Mouse (Mus musculus): ENCODE measurements around the gene Hspe1. TPM values are rescaled to one million over a fixed set of nuclear protein-coding genes. Genes with fewer than 3 reads are reported as not detected.

Hspe1 gene
- polyA plus RNA-seq, 1 experiment = 735 TPM

DNA sequence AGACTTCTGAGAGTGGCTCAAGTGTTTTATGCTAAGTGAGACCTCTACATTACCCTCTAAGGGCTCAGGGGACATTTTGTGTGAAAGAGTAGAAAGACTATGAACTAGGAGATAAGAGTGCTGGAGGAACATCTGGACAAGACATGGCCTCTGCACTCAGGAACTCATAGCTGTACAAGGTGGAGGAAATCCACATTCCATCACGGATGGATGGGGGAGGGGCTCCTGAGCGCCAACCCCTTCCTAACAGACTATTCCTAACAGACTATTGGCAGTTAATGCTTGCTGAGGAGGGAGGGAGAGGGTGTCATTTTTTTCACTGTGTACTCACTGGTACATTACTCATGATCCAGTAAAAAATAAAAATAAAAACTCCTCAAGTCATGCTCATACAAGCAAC is 13.2 kb upstream of the Hspe1 start:
- Histone ChIP-seq H3K4me3 (ENCODE audit: insufficient read depth, low read depth, low read length) (no peak overlapping the region), H3K4me1 (ENCODE audit: control insufficient read depth, insufficient read depth, insufficient read length, low read length) (no peaks in the 10 kb centered on the region), H3K27ac (replicated peaks; ENCODE audit: low read depth, low read length) (no peak overlapping the region)

DNA sequence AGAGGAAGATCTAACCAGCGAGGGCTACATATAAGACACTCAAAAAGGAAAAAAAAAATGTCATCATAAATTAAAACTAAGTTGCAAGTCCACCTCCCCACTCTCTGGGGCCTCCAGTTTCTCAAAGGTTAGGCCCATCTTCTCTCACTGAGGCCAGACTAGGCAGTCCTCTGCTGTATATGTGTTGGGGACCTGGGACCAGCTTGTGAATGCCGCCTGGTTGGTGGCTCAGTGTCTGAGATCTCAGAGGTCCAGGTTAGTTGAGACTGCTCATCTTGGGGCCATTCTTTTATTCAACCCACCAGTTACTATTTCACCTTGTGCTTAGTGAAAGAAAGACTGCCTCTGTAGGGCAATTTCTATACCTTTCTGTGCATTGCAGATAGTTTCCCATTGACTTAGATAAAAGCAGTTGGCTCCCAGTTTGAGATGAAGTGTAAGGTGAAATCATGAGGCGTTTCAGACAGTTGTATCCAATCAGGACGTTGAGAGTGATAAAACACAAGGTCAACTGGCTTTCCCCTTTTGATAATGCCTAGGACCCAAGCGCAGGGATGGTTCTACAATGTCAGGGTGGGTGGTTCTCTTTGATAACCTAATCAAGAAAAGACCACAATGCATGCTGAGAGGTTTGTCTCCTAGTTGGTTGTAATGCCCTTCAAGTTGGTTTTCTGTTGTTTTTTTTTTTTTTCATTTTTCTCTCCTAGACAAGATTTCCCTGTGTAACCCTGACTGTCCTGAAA is 12.1 kb upstream of the Hspe1 start:
- H3K4me3 ChIP-seq (ENCODE audit: insufficient read depth, low read depth, low read length) = no peak overlapping the region
- H3K4me1 ChIP-seq (ENCODE audit: control insufficient read depth, insufficient read depth, insufficient read length, low read length) = no peaks in the 10 kb centered on the region
- no peak overlapping the region for H3K27ac ChIP-seq (replicated peaks; ENCODE audit: low read depth, low read length)

- Histone ChIP-seq H3K27ac (replicated peaks; ENCODE audit: low read depth, low read length) (no peak overlapping the region), H3K4me1 (ENCODE audit: control insufficient read depth, insufficient read depth, insufficient read length, low read length) (no peaks in the 10 kb centered on the region), H3K4me3 (ENCODE audit: insufficient read depth, low read depth, low read length) (no peak overlapping the region)
These were observed 11.6 kb upstream of the Hspe1 start for GRCm38 (mm10) chr1:55076395-55076743.

DNA sequence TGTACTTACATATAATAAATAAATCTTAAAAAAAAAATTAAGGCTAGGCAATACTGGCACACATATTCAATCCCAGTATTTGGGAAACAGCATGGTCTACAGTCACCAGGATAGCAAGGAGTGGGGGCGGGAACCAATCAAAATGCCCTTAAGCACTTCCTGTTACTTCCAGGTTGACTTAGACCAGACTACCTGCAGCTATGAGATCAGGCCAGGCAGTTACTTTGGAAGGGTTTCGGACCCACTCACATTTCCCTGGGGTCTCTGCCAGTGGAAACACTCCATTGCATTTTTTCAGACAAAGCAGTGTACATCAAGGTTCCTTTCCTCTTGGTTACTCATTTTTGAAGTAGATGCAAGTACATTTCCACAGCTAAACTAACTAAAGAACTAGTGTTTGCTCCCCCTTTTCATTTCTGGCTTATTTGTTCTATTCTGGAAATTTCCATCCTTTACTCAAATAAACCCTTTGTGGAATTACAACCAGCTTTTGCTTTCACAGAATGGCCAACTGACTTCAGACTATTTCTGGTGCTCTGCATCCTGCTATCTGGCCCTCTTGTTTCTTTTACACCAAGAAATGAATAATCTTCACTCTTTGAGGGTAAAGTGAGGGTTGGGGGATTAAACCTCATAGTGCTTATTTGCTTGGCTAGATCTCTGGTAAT is 10.9 kb upstream of the Hspe1 start:
- Histone ChIP-seq H3K4me3 (ENCODE audit: insufficient read depth, low read depth, low read length) (no peak overlapping the region), H3K27ac (replicated peaks; ENCODE audit: low read depth, low read length) (no peak overlapping the region)

GRCm38 (mm10) chr1:55079677-55080076 is 8.3 kb upstream of the Hspe1 start:
- Histone ChIP-seq H3K4me3 (ENCODE audit: insufficient read depth, low read depth, low read length) (no peak overlapping the region), H3K4me1 (ENCODE audit: control insufficient read depth, insufficient read depth, insufficient read length, low read length) (no peaks in the 10 kb centered on the region), H3K27ac (replicated peaks; ENCODE audit: low read depth, low read length) (0 out of 2 replicates have a peak overlapping the region, but pooled peaks have one; percentile 2)

More for the DNA sequence above, 10.9 kb upstream of the Hspe1 start:
- H3K4me1 ChIP-seq (ENCODE audit: control insufficient read depth, insufficient read depth, insufficient read length, low read length) = no peaks in the 10 kb centered on the region

DNA sequence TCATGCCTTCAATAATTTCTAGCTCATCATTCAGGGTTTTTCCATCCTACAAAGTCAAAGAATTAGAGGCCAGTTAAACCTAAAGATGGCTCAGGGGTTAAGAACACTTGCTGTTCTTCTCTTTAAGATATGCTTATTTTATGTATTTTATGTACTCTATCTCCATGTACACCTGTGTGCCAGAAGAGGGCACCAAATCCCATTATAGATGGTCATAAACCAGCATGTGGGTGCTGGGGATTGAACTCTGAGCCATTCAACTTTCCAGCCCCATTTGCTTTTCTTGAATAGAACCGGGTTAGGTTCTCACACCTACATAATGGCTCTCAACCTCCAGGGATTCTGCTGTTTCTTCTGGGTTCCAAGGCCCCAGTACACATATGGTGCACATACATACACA is 5.8 kb upstream of the Hspe1 start:
- no peak overlapping the region for H3K27ac ChIP-seq (replicated peaks; ENCODE audit: low read depth, low read length)
- no peak overlapping the region for H3K4me3 ChIP-seq (ENCODE audit: insufficient read depth, low read depth, low read length)
- H3K4me1 ChIP-seq (ENCODE audit: control insufficient read depth, insufficient read depth, insufficient read length, low read length) = no peaks in the 10 kb centered on the region

- Histone ChIP-seq H3K4me1 (ENCODE audit: control insufficient read depth, insufficient read depth, insufficient read length, low read length) (no peaks in the 10 kb centered on the region), H3K27ac (replicated peaks; ENCODE audit: low read depth, low read length) (no peak overlapping the region), H3K4me3 (ENCODE audit: insufficient read depth, low read depth, low read length) (no peak overlapping the region; the same call in 1 of the 2 replicates)
These were observed 2.1 kb upstream of the Hspe1 start for GRCm38 (mm10) chr1:55085781-55086366.

GRCm38 (mm10) chr1:55086868-55087400 is 998 bp upstream of the Hspe1 start:
- Histone ChIP-seq H3K27ac (replicated peaks; ENCODE audit: low read depth, low read length) (peak overlapping the region; percentile 96), H3K4me1 (ENCODE audit: control insufficient read depth, insufficient read depth, insufficient read length, low read length) (peaks cover 3% of the 10 kb centered on the region; the same call in 1 of the 2 replicates), H3K4me3 (ENCODE audit: insufficient read depth, low read depth, low read length) (peak overlapping the region; percentile 94)

- peak overlapping the region; percentile 96 for H3K27ac ChIP-seq (replicated peaks; ENCODE audit: low read depth, low read length)
- peak overlapping the region; percentile 94 for H3K4me3 ChIP-seq (ENCODE audit: insufficient read depth, low read depth, low read length)
- peaks cover 3% of the 10 kb centered on the region; the same call in 1 of the 2 replicates for H3K4me1 ChIP-seq (ENCODE audit: control insufficient read depth, insufficient read depth, insufficient read length, low read length)
These were observed 479 bp upstream of the Hspe1 start for GRCm38 (mm10) chr1:55087401-55087904.

GRCm38 (mm10) chr1:55088611-55089497 is 922 bp downstream of the Hspe1 start:
- Histone ChIP-seq H3K4me1 (ENCODE audit: control insufficient read depth, insufficient read depth, insufficient read length, low read length) (peaks cover 3% of the 10 kb centered on the region; the same call in 1 of the 2 replicates), H3K27ac (replicated peaks; ENCODE audit: low read depth, low read length) (peak overlapping the region; percentile 94), H3K4me3 (ENCODE audit: insufficient read depth, low read depth, low read length) (peak overlapping the region; percentile 94)

DNA sequence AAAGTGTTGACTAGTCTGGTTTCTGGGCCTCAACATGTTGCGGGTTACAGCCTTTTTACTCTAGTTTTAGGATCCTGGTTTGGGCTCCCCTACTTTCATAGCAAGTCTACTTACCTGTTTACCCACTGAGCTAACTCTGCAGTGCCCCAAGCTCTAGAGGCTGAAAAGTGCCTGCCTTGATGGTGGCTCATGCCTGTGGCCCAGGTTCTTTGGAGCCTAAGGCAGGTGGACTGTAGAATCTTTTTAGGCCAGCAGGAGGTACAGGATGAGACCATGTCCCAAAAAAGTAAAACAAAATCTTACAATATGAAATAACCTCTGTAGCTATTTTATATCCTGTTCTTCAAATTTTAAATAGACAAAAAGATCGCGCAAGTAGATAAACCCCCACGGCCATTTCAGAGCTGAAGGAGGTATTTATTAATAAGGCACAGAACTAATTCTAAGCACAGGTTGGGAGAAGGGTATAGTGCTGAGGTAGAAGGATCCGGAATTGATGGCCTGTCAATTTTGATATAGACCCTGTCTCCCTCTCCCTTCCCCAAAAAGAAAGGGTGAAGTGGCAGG is 1.6 kb downstream of the Hspe1 start:
- Histone ChIP-seq H3K4me1 (ENCODE audit: control insufficient read depth, insufficient read depth, insufficient read length, low read length) (peaks cover 3% of the 10 kb centered on the region; the same call in 1 of the 2 replicates), H3K4me3 (ENCODE audit: insufficient read depth, low read depth, low read length) (no peak overlapping the region), H3K27ac (replicated peaks; ENCODE audit: low read depth, low read length) (peak overlapping the region; percentile 30; the same call in 1 of the 2 replicates)

GRCm38 (mm10) chr1:55092056-55092455 is 4.1 kb downstream of the Hspe1 start:
- Histone ChIP-seq H3K4me3 (ENCODE audit: insufficient read depth, low read depth, low read length) (no peak overlapping the region), H3K4me1 (ENCODE audit: control insufficient read depth, insufficient read depth, insufficient read length, low read length) (peaks cover 3% of the 10 kb centered on the region; the same call in 1 of the 2 replicates), H3K27ac (replicated peaks; ENCODE audit: low read depth, low read length) (no peak overlapping the region)

GRCm38 (mm10) chr1:55092469-55092868 is 4.5 kb downstream of the Hspe1 start:
- Histone ChIP-seq H3K4me1 (ENCODE audit: control insufficient read depth, insufficient read depth, insufficient read length, low read length) (peaks cover 3% of the 10 kb centered on the region; the same call in 1 of the 2 replicates), H3K4me3 (ENCODE audit: insufficient read depth, low read depth, low read length) (no peak overlapping the region), H3K27ac (replicated peaks; ENCODE audit: low read depth, low read length) (no peak overlapping the region)

DNA sequence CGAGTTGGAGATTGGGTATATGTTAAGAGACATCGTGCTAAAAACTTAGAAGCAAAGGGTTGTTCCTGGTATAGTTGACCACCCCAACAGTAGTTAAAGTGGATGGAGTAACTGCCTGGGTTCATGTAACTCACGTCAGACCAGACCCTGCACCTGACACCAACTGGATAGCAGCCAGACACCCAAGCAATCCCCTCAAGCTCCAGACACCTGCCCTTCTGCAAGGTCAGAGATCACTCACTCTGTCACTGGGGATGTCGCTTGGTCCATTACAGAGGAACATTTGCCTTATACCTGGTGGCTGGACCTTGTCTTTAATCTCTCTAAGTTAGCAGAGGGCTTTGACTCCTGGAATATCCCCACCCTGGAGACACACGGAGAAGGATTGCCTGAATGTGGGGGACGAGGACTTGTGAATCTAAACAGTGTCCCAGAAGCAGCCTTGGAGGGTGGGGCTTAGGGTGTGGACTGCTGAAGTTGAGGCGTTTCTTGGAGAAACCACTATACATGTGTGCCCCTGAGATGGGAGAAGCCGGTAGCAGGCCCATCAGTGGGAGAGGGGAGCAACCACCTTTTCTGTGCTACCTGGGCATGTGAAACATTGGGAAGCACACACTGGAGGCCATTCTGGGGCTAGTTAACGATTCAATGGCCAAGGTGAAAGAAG is 19.1 kb downstream of the Hspe1 start:
- H3K27ac ChIP-seq (replicated peaks; ENCODE audit: low read depth, low read length) = no peak overlapping the region
- no peak overlapping the region for H3K4me3 ChIP-seq (ENCODE audit: insufficient read depth, low read depth, low read length)
- H3K4me1 ChIP-seq (ENCODE audit: control insufficient read depth, insufficient read depth, insufficient read length, low read length) = peaks cover 3% of the 10 kb centered on the region; the same call in 1 of the 2 replicates

Measured in brown adipose tissue, adult 24 weeks (tissue).